Mouse (Mus musculus) intestine, embryonic 16.5 days (tissue): Measurements from ENCODE around the gene Lhx3. TPM values are rescaled to one million over a fixed set of nuclear protein-coding genes. Genes with fewer than 3 reads are reported as not detected.
A peak's percentile ranks its signal among the peaks of the same experiment; 100 is the strongest.

Source experiments
- ATAC-seq: fragments of 200-750 bp; cut with Nextera tagmentation; 2 replicates; pipeline ENCODE4 v1.8.0; 2017; ENCODE audit warnings: moderate TSS enrichment, moderate library complexity
- H3K27ac ChIP-seq: fragments of 300-500 bp; sonication (generic); 2 replicates; pipeline ENCODE4 v1.5.1; 2014; ENCODE audit warnings: mild to moderate bottlenecking, low read length
- H3K27me3 ChIP-seq: fragments of 300-500 bp; sonication (generic); replicated peaks from 2 replicates; pipeline ENCODE4 v1.6.1; 2014; ENCODE audit warnings: low read length, control low read depth, mixed read lengths; ENCODE audit not compliant: control insufficient read depth, insufficient read depth
- H3K36me3 ChIP-seq: fragments of 300-500 bp; sonication (generic); 2 replicates; pipeline ENCODE4 v1.6.1; 2014; ENCODE audit warnings: low read length, control low read depth; ENCODE audit not compliant: control insufficient read depth, insufficient read depth
- H3K4me1 ChIP-seq: fragments of 300-500 bp; sonication (generic); 2 replicates; pipeline ENCODE4 v1.6.1; 2014; ENCODE audit warnings: low read length, control low read depth, mixed read lengths; ENCODE audit not compliant: control insufficient read depth, insufficient read depth
- H3K4me2 ChIP-seq: fragments of 300-500 bp; sonication (generic); 2 replicates; pipeline ENCODE4 v1.6.1; 2014; ENCODE audit warnings: low read depth, low read length, control low read depth
- H3K4me3 ChIP-seq: fragments of 300-500 bp; sonication (generic); 2 replicates; pipeline ENCODE4 v1.5.1; 2014; ENCODE audit warnings: mild to moderate bottlenecking, low read length
- H3K9ac ChIP-seq: fragments of 300-500 bp; sonication (generic); 2 replicates; pipeline ENCODE4 v1.6.1; 2014; ENCODE audit warnings: low read depth, low read length
- H3K9me3 ChIP-seq: fragments of 300-500 bp; sonication (generic); 2 replicates; pipeline ENCODE4 v1.6.1; 2016; ENCODE audit warnings: low read length, control low read depth; ENCODE audit not compliant: control insufficient read depth
- WGBS: fragments of 180-500 bp; shearing (Covaris S2); extraction: QIAGEN DNeasy Blood & Tissue Kit; methylation state at CpG from one replicate; pipeline ENCODE4 v1.1.7; 2014; 5-methylcytosine and 5-hydroxymethylcytosine counted together
- polyA plus RNA-seq: library from polyadenylated mRNA; unstranded; fragments of >200 nt; fragmentation: Nextera tagmentation; extraction: Ambion mirVana; gene quantifications from 2 replicates; pipeline ENCODE4 v1.2.1, GENCODE M21; 2015

The Lhx3 gene
- 0.09 TPM in 1 of 2 replicates, not detected in the other for polyA plus RNA-seq

- H3K4me1 ChIP-seq: peaks cover 13% of the 10 kb centered on the region
- no peak within 1 kb of the TSS for H3K9ac ChIP-seq
- H3K4me2 ChIP-seq: 0 out of 2 replicates have a peak within 1 kb of the TSS, but pooled peaks have one; percentile 25
- peak within 1 kb of the TSS; percentile 11; the same call in 1 of the 2 replicates for H3K4me3 ChIP-seq
- peak; percentile 97 for ATAC-seq
- peaks cover 43% of the 10 kb centered on the region for H3K27me3 ChIP-seq
- peaks cover 23% of the 10 kb centered on the region for H3K36me3 ChIP-seq
- WGBS: 6% methylated on average over 19 of the region's 19 CpGs
- H3K27ac ChIP-seq: no peak within 1 kb of the TSS
- no peaks in the 10 kb centered on the region for H3K9me3 ChIP-seq
These were observed at the start of gene Lhx3 for GRCm38 (mm10) chr2:26208126-26208789. Gene Lhx3 (minus strand): TSS chr2:26208289.

GRCm38 (mm10) chr2:26257315-26258096 is 49.4 kb upstream of the Lhx3 start:
- 80% methylated on average over 16 of the region's 16 CpGs for WGBS
- Histone ChIP-seq H3K4me3 (no peak overlapping the region), H3K27ac (no peak overlapping the region), H3K9ac (no peak overlapping the region), H3K4me2 (no peak overlapping the region), H3K9me3 (no peaks in the 10 kb centered on the region), H3K4me1 (0 out of 2 replicates have a peak, but pooled peaks cover 3% of the 10 kb centered on the region), H3K36me3 (no peaks in the 10 kb centered on the region), H3K27me3 (0 out of 2 replicates have a peak, but pooled peaks cover 2% of the 10 kb centered on the region)
- peak; percentile 38; the same call in 1 of the 2 replicates for ATAC-seq

- ATAC-seq: no peak
- H3K27ac ChIP-seq: no peak overlapping the region
- H3K4me1 ChIP-seq: 0 out of 2 replicates have a peak, but pooled peaks cover 3% of the 10 kb centered on the region
- no peak overlapping the region for H3K4me3 ChIP-seq
- no peaks in the 10 kb centered on the region for H3K36me3 ChIP-seq
- no peak overlapping the region for H3K9ac ChIP-seq
- WGBS: 62% methylated on average over 4 of the region's 4 CpGs
- H3K9me3 ChIP-seq: no peaks in the 10 kb centered on the region
- 0 out of 2 replicates have a peak, but pooled peaks cover 2% of the 10 kb centered on the region for H3K27me3 ChIP-seq
- no peak overlapping the region for H3K4me2 ChIP-seq
These were observed 46.7 kb upstream of the Lhx3 start for GRCm38 (mm10) chr2:26254816-26255215.

GRCm38 (mm10) chr2:26252514-26253206 is 44.6 kb upstream of the Lhx3 start:
- Histone ChIP-seq H3K4me3 (no peak overlapping the region), H3K27me3 (0 out of 2 replicates have a peak, but pooled peaks cover 2% of the 10 kb centered on the region), H3K4me2 (no peak overlapping the region), H3K27ac (no peak overlapping the region), H3K4me1 (peaks cover 4% of the 10 kb centered on the region), H3K36me3 (no peaks in the 10 kb centered on the region), H3K9me3 (no peaks in the 10 kb centered on the region), H3K9ac (no peak overlapping the region)
- 60% methylated on average over 8 of the region's 8 CpGs for WGBS
- ATAC-seq: no peak

GRCm38 (mm10) chr2:26247531-26247930 is 39.4 kb upstream of the Lhx3 start:
- peak; percentile 68; the same call in 1 of the 2 replicates for ATAC-seq
- Histone ChIP-seq H3K36me3 (no peaks in the 10 kb centered on the region), H3K4me1 (peaks cover 5% of the 10 kb centered on the region), H3K27me3 (no peaks in the 10 kb centered on the region), H3K4me3 (no peak overlapping the region), H3K4me2 (no peak overlapping the region), H3K9me3 (no peaks in the 10 kb centered on the region), H3K27ac (no peak overlapping the region), H3K9ac (no peak overlapping the region)
- WGBS: 44% methylated on average over 3 of the region's 3 CpGs

- no peaks in the 10 kb centered on the region for H3K36me3 ChIP-seq
These were observed 32.8 kb upstream of the Lhx3 start for GRCm38 (mm10) chr2:26240841-26241240.

GRCm38 (mm10) chr2:26240330-26240729 is 32.2 kb upstream of the Lhx3 start:
- Histone ChIP-seq H3K9me3 (no peaks in the 10 kb centered on the region), H3K27me3 (no peaks in the 10 kb centered on the region), H3K9ac (no peak overlapping the region; the same call in 1 of the 2 replicates), H3K4me3 (no peak overlapping the region), H3K4me1 (peaks cover 18% of the 10 kb centered on the region), H3K4me2 (peak overlapping the region; percentile 5; the same call in 1 of the 2 replicates), H3K36me3 (no peaks in the 10 kb centered on the region), H3K27ac (peak overlapping the region; percentile 64)
- ATAC-seq: no peak; the same call in 1 of the 2 replicates
- 38% methylated on average over 9 of the region's 9 CpGs for WGBS

More at GRCm38 (mm10) chr2:26240841-26241240, 32.8 kb upstream of the Lhx3 start:
- H3K4me3 ChIP-seq: no peak overlapping the region
- H3K27me3 ChIP-seq: no peaks in the 10 kb centered on the region
- H3K9ac ChIP-seq: no peak overlapping the region
- H3K4me2 ChIP-seq: no peak overlapping the region
- ATAC-seq: no peak
- H3K4me1 ChIP-seq: peaks cover 17% of the 10 kb centered on the region
- WGBS: 49% methylated on average over 3 of the region's 3 CpGs
- H3K9me3 ChIP-seq: no peaks in the 10 kb centered on the region
- no peak overlapping the region for H3K27ac ChIP-seq

- no peaks in the 10 kb centered on the region for H3K36me3 ChIP-seq
- H3K4me3 ChIP-seq: peak within 1 kb of the TSS; percentile 85
- H3K27ac ChIP-seq: peak within 1 kb of the TSS; percentile 84
- H3K9me3 ChIP-seq: no peaks in the 10 kb centered on the region
- 1% methylated on average over 36 of the region's 36 CpGs for WGBS
- ATAC-seq: peak; percentile 79
- peak within 1 kb of the TSS; percentile 85 for H3K4me2 ChIP-seq
- peak within 1 kb of the TSS; percentile 92 for H3K9ac ChIP-seq
- peaks cover 34% of the 10 kb centered on the region for H3K4me1 ChIP-seq
- H3K27me3 ChIP-seq: no peaks in the 10 kb centered on the region
These were observed 29.2 kb upstream of the Lhx3 start, which contains the start of gene Qsox2 for GRCm38 (mm10) chr2:26237290-26237782. Gene Qsox2 (minus strand): TSS chr2:26237525.
